Mouse (Mus musculus): ENCODE data around the gene Vwa3b. TPM values are rescaled to one million over a fixed set of nuclear protein-coding genes. Genes with fewer than 3 reads are reported as not detected.

Vwa3b gene
- polyA plus RNA-seq, 1 experiment from 2014 or later: 1.2 TPM

DNA sequence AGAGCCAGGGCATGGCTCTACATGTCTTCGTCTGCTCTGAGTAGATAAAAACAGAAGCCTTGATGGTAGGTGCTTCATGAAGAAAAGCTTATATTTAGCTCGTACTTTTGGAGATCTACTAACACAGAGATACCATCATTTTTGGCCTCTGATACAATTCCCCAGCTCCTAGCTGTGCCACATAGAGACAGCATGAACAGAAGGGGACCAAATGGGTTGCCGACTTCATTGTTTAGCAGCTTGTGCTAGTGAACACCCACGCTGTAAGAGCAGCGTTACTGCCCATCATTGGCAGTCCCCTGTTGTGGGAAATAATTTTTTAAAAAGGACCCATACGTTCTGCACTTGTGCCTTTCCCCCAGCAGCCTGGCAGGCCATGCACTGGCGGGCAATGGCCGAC is 74.6 kb downstream of the Vwa3b start:
- no peak overlapping the region for H3K27ac ChIP-seq (ENCODE audit: low read depth, low read length)
- no peaks in the 10 kb centered on the region for H3K27me3 ChIP-seq (replicated peaks; ENCODE audit: control insufficient read depth, insufficient read depth, low read length)
- H3K4me1 ChIP-seq (replicated peaks; ENCODE audit: control insufficient read depth, insufficient read depth, low read length): no peaks in the 10 kb centered on the region
- TF ChIP-seq CTCF (IDR thresholded peaks at IDR 0.05; ENCODE audit: low read depth): no peak
- H3K4me3 ChIP-seq (ENCODE audit: low read depth, low read length): no peak overlapping the region
- WGBS: 94% methylated on average over 8 of the region's 8 CpGs
- no peaks in the 10 kb centered on the region for H3K9me3 ChIP-seq (ENCODE audit: control insufficient read depth)
- ATAC-seq: no peak
- H3K9ac ChIP-seq (ENCODE audit: low read depth, low read length): no peak overlapping the region
- H3K4me2 ChIP-seq (replicated peaks; ENCODE audit: low read depth): no peak overlapping the region
- no peaks in the 10 kb centered on the region for H3K36me3 ChIP-seq (ENCODE audit: control insufficient read depth, insufficient read depth)

DNA sequence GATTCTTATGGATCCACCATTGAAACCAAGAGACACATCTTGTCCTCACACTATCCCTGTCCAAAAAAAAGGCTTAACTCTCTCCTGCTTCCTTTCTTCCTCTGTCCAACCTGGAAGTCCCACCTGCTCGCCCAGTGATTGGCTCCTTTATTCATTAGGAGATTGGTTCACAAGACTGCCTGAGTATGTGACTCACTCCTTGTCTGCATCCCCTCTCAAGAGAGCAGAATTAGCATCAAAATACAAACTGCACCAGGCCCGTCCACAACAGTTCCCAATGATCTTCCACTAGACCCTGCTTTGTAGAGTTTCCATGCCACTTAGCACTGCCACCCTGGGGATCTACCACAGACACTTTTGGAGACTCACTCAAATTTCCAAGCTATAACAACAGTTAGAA is 75.3 kb downstream of the Vwa3b start:
- no peak overlapping the region for H3K4me2 ChIP-seq (replicated peaks; ENCODE audit: low read depth)
- H3K4me3 ChIP-seq (ENCODE audit: low read depth, low read length): no peak overlapping the region
- ATAC-seq: no peak
- no peak overlapping the region for H3K9ac ChIP-seq (ENCODE audit: low read depth, low read length)
- H3K27me3 ChIP-seq (replicated peaks; ENCODE audit: control insufficient read depth, insufficient read depth, low read length): no peaks in the 10 kb centered on the region
- H3K27ac ChIP-seq (ENCODE audit: low read depth, low read length): no peak overlapping the region
- H3K9me3 ChIP-seq (ENCODE audit: control insufficient read depth): no peaks in the 10 kb centered on the region
- WGBS: 71% methylated on average over 2 of the region's 2 CpGs
- H3K4me1 ChIP-seq (replicated peaks; ENCODE audit: control insufficient read depth, insufficient read depth, low read length): no peaks in the 10 kb centered on the region
- no peaks in the 10 kb centered on the region for H3K36me3 ChIP-seq (ENCODE audit: control insufficient read depth, insufficient read depth)
- no peak for TF ChIP-seq CTCF (IDR thresholded peaks at IDR 0.05; ENCODE audit: low read depth)

GRCm38 (mm10) chr1:37105194-37105593 is 78.8 kb downstream of the Vwa3b start:
- H3K27me3 ChIP-seq (replicated peaks; ENCODE audit: control insufficient read depth, insufficient read depth, low read length): no peaks in the 10 kb centered on the region
- WGBS: 48% methylated on average over 3 of the region's 3 CpGs
- no peak overlapping the region for H3K4me2 ChIP-seq (replicated peaks; ENCODE audit: low read depth)

DNA sequence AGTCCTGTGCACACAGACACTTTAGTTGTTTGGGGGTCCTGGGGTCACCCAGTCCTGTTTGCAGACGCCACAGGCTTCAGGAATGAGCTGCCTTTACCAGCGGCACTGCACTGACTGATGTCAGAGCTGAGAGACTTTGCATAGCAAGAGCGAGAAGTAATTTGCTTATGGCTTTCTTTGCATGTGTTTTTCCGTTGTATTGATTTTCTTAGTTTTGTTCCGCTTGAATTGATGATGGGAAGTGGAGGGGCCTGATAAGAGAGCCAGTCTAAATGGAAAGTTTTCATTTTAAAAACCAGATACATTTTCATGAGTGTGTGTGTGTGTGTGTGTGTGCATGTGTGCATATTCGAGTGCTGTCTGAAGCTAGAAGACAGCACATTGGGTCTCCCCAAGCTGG is 87.4 kb downstream of the Vwa3b start:
- TF ChIP-seq CTCF (IDR thresholded peaks at IDR 0.05; ENCODE audit: low read depth): no peak
- no peak for ATAC-seq
- WGBS: 54% methylated on average over 6 of the region's 6 CpGs
- Histone ChIP-seq H3K4me1 (replicated peaks; ENCODE audit: control insufficient read depth, insufficient read depth, low read length) (no peaks in the 10 kb centered on the region), H3K4me2 (replicated peaks; ENCODE audit: low read depth) (no peak overlapping the region), H3K9ac (ENCODE audit: low read depth, low read length) (no peak overlapping the region), H3K36me3 (ENCODE audit: control insufficient read depth, insufficient read depth) (no peaks in the 10 kb centered on the region), H3K27me3 (replicated peaks; ENCODE audit: control insufficient read depth, insufficient read depth, low read length) (no peaks in the 10 kb centered on the region), H3K27ac (ENCODE audit: low read depth, low read length) (no peak overlapping the region), H3K9me3 (ENCODE audit: control insufficient read depth) (no peaks in the 10 kb centered on the region), H3K4me3 (ENCODE audit: low read depth, low read length) (no peak overlapping the region)

More at GRCm38 (mm10) chr1:37105194-37105593, 78.8 kb downstream of the Vwa3b start:
- H3K27ac ChIP-seq (ENCODE audit: low read depth, low read length): no peak overlapping the region
- TF ChIP-seq CTCF (IDR thresholded peaks at IDR 0.05; ENCODE audit: low read depth): no peak
- H3K4me3 ChIP-seq (ENCODE audit: low read depth, low read length): no peak overlapping the region
- no peak for ATAC-seq
- no peaks in the 10 kb centered on the region for H3K9me3 ChIP-seq (ENCODE audit: control insufficient read depth)
- H3K36me3 ChIP-seq (ENCODE audit: control insufficient read depth, insufficient read depth): no peaks in the 10 kb centered on the region
- H3K9ac ChIP-seq (ENCODE audit: low read depth, low read length): no peak overlapping the region
- H3K4me1 ChIP-seq (replicated peaks; ENCODE audit: control insufficient read depth, insufficient read depth, low read length): no peaks in the 10 kb centered on the region

- H3K36me3 ChIP-seq (ENCODE audit: control insufficient read depth, insufficient read depth): no peaks in the 10 kb centered on the region
- no peak overlapping the region for H3K4me2 ChIP-seq (replicated peaks; ENCODE audit: low read depth)
- no peak for ATAC-seq
- no peaks in the 10 kb centered on the region for H3K27me3 ChIP-seq (replicated peaks; ENCODE audit: control insufficient read depth, insufficient read depth, low read length)
- no peak overlapping the region for H3K4me3 ChIP-seq (ENCODE audit: low read depth, low read length)
- WGBS: 85% methylated on average over 5 of the region's 5 CpGs
- H3K27ac ChIP-seq (ENCODE audit: low read depth, low read length): no peak overlapping the region
- no peak overlapping the region for H3K9ac ChIP-seq (ENCODE audit: low read depth, low read length)
- no peaks in the 10 kb centered on the region for H3K9me3 ChIP-seq (ENCODE audit: control insufficient read depth)
- no peaks in the 10 kb centered on the region for H3K4me1 ChIP-seq (replicated peaks; ENCODE audit: control insufficient read depth, insufficient read depth, low read length)
- no peak for TF ChIP-seq CTCF (IDR thresholded peaks at IDR 0.05; ENCODE audit: low read depth)
Observed at GRCm38 (mm10) chr1:37115847-37116246, 89.5 kb downstream of the Vwa3b start.

DNA sequence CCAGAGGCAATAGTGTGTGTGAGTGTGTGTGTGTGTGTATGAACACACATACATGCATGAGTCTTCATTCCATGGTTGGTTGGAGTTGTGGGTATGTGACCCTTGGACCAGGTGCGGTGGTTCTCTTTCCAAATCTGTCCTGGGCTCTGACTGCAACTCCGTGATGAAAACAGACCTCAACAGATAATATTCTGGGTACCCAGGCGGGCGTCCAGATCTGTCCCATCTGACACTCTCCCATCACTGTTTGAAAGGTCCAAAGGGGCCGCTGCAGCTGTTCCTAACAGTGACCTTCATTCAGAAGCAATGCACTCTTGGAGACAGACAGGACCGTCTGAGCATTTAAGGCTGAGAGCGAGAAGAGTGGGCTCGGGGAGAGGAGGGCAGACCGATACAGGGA is 90.2 kb downstream of the Vwa3b start:
- H3K4me2 ChIP-seq (replicated peaks; ENCODE audit: low read depth): no peak overlapping the region
- H3K27ac ChIP-seq (ENCODE audit: low read depth, low read length): no peak overlapping the region
- no peak for ATAC-seq
- H3K4me1 ChIP-seq (replicated peaks; ENCODE audit: control insufficient read depth, insufficient read depth, low read length): no peaks in the 10 kb centered on the region
- H3K4me3 ChIP-seq (ENCODE audit: low read depth, low read length): no peak overlapping the region
- no peaks in the 10 kb centered on the region for H3K9me3 ChIP-seq (ENCODE audit: control insufficient read depth)
- H3K9ac ChIP-seq (ENCODE audit: low read depth, low read length): no peak overlapping the region
- WGBS: 90% methylated on average over 9 of the region's 9 CpGs
- no peak for TF ChIP-seq CTCF (IDR thresholded peaks at IDR 0.05; ENCODE audit: low read depth)
- H3K36me3 ChIP-seq (ENCODE audit: control insufficient read depth, insufficient read depth): no peaks in the 10 kb centered on the region
- no peaks in the 10 kb centered on the region for H3K27me3 ChIP-seq (replicated peaks; ENCODE audit: control insufficient read depth, insufficient read depth, low read length)

DNA sequence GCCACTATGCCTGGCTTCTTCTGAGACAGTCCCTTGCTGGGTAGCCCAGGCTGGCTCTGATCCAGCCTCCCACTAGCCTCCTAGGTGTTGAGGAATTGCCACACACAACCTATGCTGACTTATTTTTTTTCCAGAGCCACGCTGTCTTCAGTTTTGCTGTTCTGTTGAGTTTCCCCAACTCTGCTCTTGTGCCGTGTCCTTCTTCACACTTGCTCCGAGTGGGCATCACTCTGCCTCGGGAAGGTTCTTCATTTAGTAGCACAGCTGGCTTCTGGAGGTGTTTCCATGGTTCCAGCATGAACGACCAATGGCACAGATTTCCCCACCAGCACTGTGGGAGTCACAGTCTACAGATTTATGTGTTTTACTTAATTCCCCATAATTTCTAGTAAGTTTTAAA is 91.6 kb downstream of the Vwa3b start:
- no peaks in the 10 kb centered on the region for H3K4me1 ChIP-seq (replicated peaks; ENCODE audit: control insufficient read depth, insufficient read depth, low read length)
- no peak overlapping the region for H3K9ac ChIP-seq (ENCODE audit: low read depth, low read length)
- H3K9me3 ChIP-seq (ENCODE audit: control insufficient read depth): no peaks in the 10 kb centered on the region
- no peak overlapping the region for H3K4me3 ChIP-seq (ENCODE audit: low read depth, low read length)
- H3K27ac ChIP-seq (ENCODE audit: low read depth, low read length): no peak overlapping the region
- ATAC-seq: no peak
- WGBS: 88% methylated on average over 5 of the region's 5 CpGs
- no peaks in the 10 kb centered on the region for H3K27me3 ChIP-seq (replicated peaks; ENCODE audit: control insufficient read depth, insufficient read depth, low read length)
- H3K36me3 ChIP-seq (ENCODE audit: control insufficient read depth, insufficient read depth): no peaks in the 10 kb centered on the region
- no peak overlapping the region for H3K4me2 ChIP-seq (replicated peaks; ENCODE audit: low read depth)
- no peak for TF ChIP-seq CTCF (IDR thresholded peaks at IDR 0.05; ENCODE audit: low read depth)

Measured in intestine, postnatal 0 days (tissue).